ENCODE assay signal across 8 mouse cellular contexts in genomic region chr17:70738168-70738854, GRCm38 (mm10).
DNase-seq lines count a peak whose midpoint lies in the region; ATAC-seq and TF ChIP-seq lines count a peak whose summit lies in the region.

No protein-coding gene starts in this region.

- peak; percentile 97 for DNase-seq in ES-E14 (ENCODE audit: low read depth, low spot score)
- DNase-seq in cerebellum, adult 8-10 months, result peak; percentile 38
- DNase-seq in frontal cortex, adult 2 months (ENCODE audit: extremely low spot score in 1 of 2, low spot score in 1 of 2), result peak; percentile 63 to 84
- peak; percentile 73 for DNase-seq in layer of hippocampus, adult 9-11 months
- DNase-seq in lung, postnatal 0 days (ENCODE audit: low spot score), result peak; percentile 97
- DNase-seq in ovary, postnatal 36 days (ENCODE audit: low spot score), result peak; percentile 88
- peak; percentile 66 for DNase-seq in thymus, postnatal 25 days

- H3K27ac ChIP-seq in ES-E14 (ENCODE audit: insufficient read depth, low read depth, low read length, poor library complexity, severe bottlenecking), result peak overlapping the region; percentile 82
- H3K27ac ChIP-seq in hindbrain, embryonic 12.5 days, result peak overlapping the region; percentile 64
- H3K27ac ChIP-seq in lung, postnatal 0 days (ENCODE audit: low read length), result peak overlapping the region; percentile 72

- TF ChIP-seq CTCF in lung, postnatal 0 days (IDR thresholded peaks at IDR 0.05), result peak; percentile 84

- H3K9me3 ChIP-seq in ES-E14 (ENCODE audit: control insufficient read depth, insufficient read depth, low read depth, low read length), result no peaks in the 10 kb centered on the region
- no peaks in the 10 kb centered on the region for H3K9me3 ChIP-seq in hindbrain, embryonic 12.5 days (replicated peaks)
- no peaks in the 10 kb centered on the region for H3K9me3 ChIP-seq in lung, postnatal 0 days (ENCODE audit: low read length)

- H3K9ac ChIP-seq in ES-E14 (ENCODE audit: insufficient read depth, low read depth, low read length, poor library complexity, severe bottlenecking), result peak overlapping the region; percentile 57
- 0 out of 2 replicates have a peak overlapping the region, but pooled peaks have one; percentile 45 for H3K9ac ChIP-seq in hindbrain, embryonic 12.5 days
- no peak overlapping the region for H3K9ac ChIP-seq in lung, postnatal 0 days (replicated peaks; ENCODE audit: low read depth)

- WGBS in hindbrain, embryonic 12.5 days, result 3% methylated on average over 17 of the region's 17 CpGs
- WGBS in lung, postnatal 0 days, result 3% methylated on average over 17 of the region's 17 CpGs

- H3K4me2 ChIP-seq in hindbrain, embryonic 12.5 days (replicated peaks), result peak overlapping the region; percentile 52
- H3K4me2 ChIP-seq in lung, postnatal 0 days (replicated peaks; ENCODE audit: low read depth, low read length), result peak overlapping the region; percentile 42

- in situ Hi-C loops in ES-E14 (cut with MboI; ENCODE audit: low sequenced_read_pairs in 2 of 2, unreplicated experiment in 2 of 2), result no loop called here

- no peaks in the 10 kb centered on the region for H3K27me3 ChIP-seq in hindbrain, embryonic 12.5 days
- H3K27me3 ChIP-seq in lung, postnatal 0 days (replicated peaks; ENCODE audit: insufficient read depth, low read length), result no peaks in the 10 kb centered on the region

- TF ChIP-seq EP300 in lung, postnatal 0 days (IDR thresholded peaks at IDR 0.05), result no peak

- ATAC-seq in hindbrain, embryonic 12.5 days (ENCODE audit: low FRiP score), result peak; percentile 90
- ATAC-seq in lung, postnatal 0 days, result peak; percentile 91

- no peaks in the 10 kb centered on the region for H3K36me3 ChIP-seq in ES-E14 (ENCODE audit: control insufficient read depth, insufficient read depth, low read length, poor library complexity, severe bottlenecking)
- H3K36me3 ChIP-seq in hindbrain, embryonic 12.5 days, result no peaks in the 10 kb centered on the region
- no peaks in the 10 kb centered on the region for H3K36me3 ChIP-seq in lung, postnatal 0 days (ENCODE audit: insufficient read depth, low read length)

- peak overlapping the region; percentile 15 to 37 for H3K4me3 ChIP-seq in ES-E14 (ENCODE audit: insufficient read depth in 1 of 2, low read depth in 1 of 2, low read length in 2 of 2, poor library complexity in 1 of 2, severe bottlenecking in 1 of 2)
- peak overlapping the region; percentile 21 for H3K4me3 ChIP-seq in hindbrain, embryonic 12.5 days
- H3K4me3 ChIP-seq in lung, postnatal 0 days (ENCODE audit: low read depth, low read length), result no peak overlapping the region; the same call in 1 of the 2 replicates

- H3K4me1 ChIP-seq in ES-E14 (ENCODE audit: control insufficient read depth in 2 of 2, insufficient read depth in 2 of 2, low read length in 2 of 2, poor library complexity in 1 of 2), result peaks cover 5 to 14% of the 10 kb centered on the region in 2 experiments
- H3K4me1 ChIP-seq in hindbrain, embryonic 12.5 days, result peaks cover 15% of the 10 kb centered on the region
- H3K4me1 ChIP-seq in lung, postnatal 0 days (ENCODE audit: insufficient read depth, low read depth, low read length), result no peaks in the 10 kb centered on the region

TF ChIP-seq in ES-E14, 5 proteins besides CTCF, POLR2A, EP300 and RAD21:
- TF ChIP-seq HCFC1 (IDR thresholded peaks at IDR 0.05; ENCODE audit: borderline replicate concordance, insufficient read depth, low read length) (no peak), MAFK (IDR thresholded peaks at IDR 0.05; ENCODE audit: insufficient read depth, low read depth, low read length) (peak; percentile 68; the same call in 1 of the 2 replicates), ZNF384 (IDR thresholded peaks at IDR 0.05; ENCODE audit: low read depth, low read length) (no peak)

Comparison
In these comparisons a context has a peak if more than half of its experiments do, and no peak if none do; other contexts are left out.
1. DNase-seq: peak in every context shown above with its lines; median percentile 97 in ES-E14; 97 in lung, postnatal 0 days; 88 in ovary, postnatal 36 days; 74 in frontal cortex, adult 2 months; 73 in layer of hippocampus, adult 9-11 months; 66 in thymus, postnatal 25 days; 38 in cerebellum, adult 8-10 months.